Mouse (Mus musculus) heart, adult 2 months (tissue): ENCODE data around the gene Ezh2.

Experiments used
- CTCF ChIP-seq: fragments of 200-600 bp; IDR thresholded peaks from 2 replicates; pipeline ENCODE4 v1.8.1; 2022; ENCODE audit warnings: antibody characterized with exemption, mild to moderate bottlenecking, moderate library complexity
- EP300 ChIP-seq: fragments of 200-500 bp; IDR thresholded peaks from 2 replicates; pipeline ENCODE4 v1.6.1; 2011; ENCODE audit warnings: low read depth, low read length, control low read depth; ENCODE audit not compliant: insufficient read depth
- POLR2A ChIP-seq: fragments of 200-500 bp; IDR thresholded peaks from 2 replicates; pipeline ENCODE4 v1.6.1; 2011; ENCODE audit warnings: mild to moderate bottlenecking, low read depth, low read length, control low read depth; ENCODE audit not compliant: insufficient read depth

DNA sequence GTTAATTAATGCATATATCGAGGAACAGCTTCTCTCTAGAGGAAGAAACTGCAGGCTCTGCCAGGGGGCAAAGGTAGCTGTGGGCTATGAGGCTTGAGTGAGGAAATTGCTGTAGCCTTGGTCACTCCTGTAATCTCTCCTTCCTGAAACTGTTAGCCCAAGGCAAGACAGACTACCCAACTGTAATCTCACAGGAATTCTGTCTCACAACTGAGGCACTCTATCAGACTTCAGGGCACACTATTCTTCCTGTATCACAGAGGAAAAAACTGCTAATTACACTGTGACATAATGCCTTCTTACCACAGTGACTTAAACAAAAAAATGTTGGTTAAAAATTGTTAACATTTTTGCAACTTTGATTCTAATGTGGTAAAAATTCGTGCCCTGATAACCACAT lies 35.9 kb downstream of the Ezh2 start:
- no peak for TF ChIP-seq EP300
- TF ChIP-seq CTCF: no peak
- TF ChIP-seq POLR2A: no peak
